Mouse (Mus musculus): ENCODE data around the gene Tspyl4. TPM values are rescaled to one million over a fixed set of nuclear protein-coding genes. Genes with fewer than 3 reads are reported as not detected.

The Tspyl4 gene
- polyA plus RNA-seq, 1 experiment, result 1.6 TPM

DNA sequence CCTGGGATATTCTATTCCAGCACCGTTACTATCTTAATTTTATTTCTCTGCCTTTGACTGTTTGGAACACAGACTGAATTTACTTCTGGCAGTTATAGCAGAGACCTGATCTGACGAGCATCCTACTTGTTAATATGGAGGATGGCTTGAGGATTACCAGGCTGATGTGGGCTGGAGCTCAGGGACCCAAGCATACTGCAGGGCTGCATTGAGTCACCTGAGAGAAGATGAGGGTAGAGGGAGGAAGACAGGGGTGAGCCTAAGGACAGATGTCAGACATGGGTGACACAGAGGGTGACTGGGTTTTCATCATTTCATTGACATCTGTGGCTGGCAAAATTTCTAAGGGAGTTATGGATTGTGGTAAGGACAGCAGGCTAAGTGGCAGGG lies 20.0 kb downstream of the Tspyl4 start:
- Histone ChIP-seq H3K4me1 (peaks cover 21% of the 10 kb centered on the region), H3K27me3 (replicated peaks) (no peaks in the 10 kb centered on the region), H3K9me3 (no peaks in the 10 kb centered on the region), H3K4me3 (replicated peaks) (no peak overlapping the region), H3K36me3 (replicated peaks; ENCODE audit: low read length) (peaks cover 68% of the 10 kb centered on the region)
- TF ChIP-seq FLI1 (IDR thresholded peaks at IDR 0.05; ENCODE audit: low read length), result no peak
- no peak for TF ChIP-seq GATA1 (IDR thresholded peaks at IDR 0.05; ENCODE audit: borderline replicate concordance, low read length)

DNA sequence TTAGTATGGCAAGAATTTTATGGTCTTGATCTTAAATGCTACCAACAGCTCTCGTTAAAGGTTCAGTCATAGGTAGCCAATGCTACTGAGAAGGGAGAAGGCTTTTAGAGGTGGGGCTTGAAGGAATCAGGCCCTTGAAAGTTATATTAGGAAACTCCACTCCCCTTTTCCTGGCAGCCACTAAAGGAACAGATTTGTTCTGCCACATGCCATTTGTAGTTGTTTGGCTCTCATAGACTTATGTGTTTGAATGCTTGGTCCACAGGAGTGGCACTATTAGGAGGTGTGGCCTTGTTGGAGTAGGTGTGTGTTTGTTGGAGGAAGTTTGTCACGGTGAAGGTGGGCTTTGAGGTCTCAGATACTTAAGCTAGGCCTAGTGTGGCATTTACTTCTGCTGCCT lies 23.6 kb downstream of the Tspyl4 start:
- Histone ChIP-seq H3K9me3 (no peaks in the 10 kb centered on the region), H3K36me3 (replicated peaks; ENCODE audit: low read length) (peaks cover 51% of the 10 kb centered on the region), H3K4me1 (peaks cover 21% of the 10 kb centered on the region), H3K27me3 (replicated peaks) (no peaks in the 10 kb centered on the region), H3K4me3 (replicated peaks) (no peak overlapping the region)
- TF ChIP-seq FLI1 (IDR thresholded peaks at IDR 0.05; ENCODE audit: low read length) (no peak), GATA1 (IDR thresholded peaks at IDR 0.05; ENCODE audit: borderline replicate concordance, low read length) (no peak)

GRCm38 (mm10) chr10:34326701-34327100 lies 29.5 kb downstream of the Tspyl4 start:
- Histone ChIP-seq H3K4me1 (peaks cover 6% of the 10 kb centered on the region), H3K4me3 (replicated peaks) (no peak overlapping the region), H3K36me3 (replicated peaks; ENCODE audit: low read length) (peaks cover 25% of the 10 kb centered on the region), H3K27me3 (replicated peaks) (no peaks in the 10 kb centered on the region), H3K9me3 (no peaks in the 10 kb centered on the region)
- TF ChIP-seq GATA1 (IDR thresholded peaks at IDR 0.05; ENCODE audit: borderline replicate concordance, low read length), result no peak
- no peak for TF ChIP-seq FLI1 (IDR thresholded peaks at IDR 0.05; ENCODE audit: low read length)

DNA sequence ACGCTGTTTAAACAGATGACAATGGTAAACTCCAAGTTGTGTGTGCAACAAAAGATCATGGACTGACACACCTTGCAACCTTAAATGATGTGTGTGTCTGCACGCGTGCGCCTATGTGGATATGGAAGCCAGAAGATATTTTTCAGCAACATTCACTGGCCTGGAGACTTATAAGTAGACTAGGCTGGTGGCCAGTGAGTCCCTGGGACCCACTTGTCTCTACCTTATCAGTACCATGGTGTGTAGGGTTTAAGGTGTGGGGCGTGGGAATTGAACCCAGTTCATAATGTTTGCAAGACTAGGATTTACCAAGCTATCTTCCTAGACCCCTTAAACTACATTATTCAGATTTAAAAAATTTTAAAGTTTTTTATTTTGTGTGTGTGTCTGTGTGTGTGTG lies 29.9 kb downstream of the Tspyl4 start:
- H3K9me3 ChIP-seq, result no peaks in the 10 kb centered on the region
- peaks cover 6% of the 10 kb centered on the region for H3K4me1 ChIP-seq
- TF ChIP-seq FLI1 (IDR thresholded peaks at IDR 0.05; ENCODE audit: low read length) (no peak), GATA1 (IDR thresholded peaks at IDR 0.05; ENCODE audit: borderline replicate concordance, low read length) (no peak)
- H3K4me3 ChIP-seq (replicated peaks), result no peak overlapping the region
- H3K36me3 ChIP-seq (replicated peaks; ENCODE audit: low read length), result peaks cover 21% of the 10 kb centered on the region
- no peaks in the 10 kb centered on the region for H3K27me3 ChIP-seq (replicated peaks)

- H3K36me3 ChIP-seq (replicated peaks; ENCODE audit: low read length), result peaks cover 17% of the 10 kb centered on the region
- H3K9me3 ChIP-seq, result no peaks in the 10 kb centered on the region
- no peaks in the 10 kb centered on the region for H3K27me3 ChIP-seq (replicated peaks)
- TF ChIP-seq FLI1 (IDR thresholded peaks at IDR 0.05; ENCODE audit: low read length), result no peak
- TF ChIP-seq GATA1 (IDR thresholded peaks at IDR 0.05; ENCODE audit: borderline replicate concordance, low read length), result no peak
- peaks cover 6% of the 10 kb centered on the region for H3K4me1 ChIP-seq
- peak overlapping the region; percentile 75 for H3K4me3 ChIP-seq (replicated peaks)
Measured at GRCm38 (mm10) chr10:34328310-34328709, 31.1 kb downstream of the Tspyl4 start.

DNA sequence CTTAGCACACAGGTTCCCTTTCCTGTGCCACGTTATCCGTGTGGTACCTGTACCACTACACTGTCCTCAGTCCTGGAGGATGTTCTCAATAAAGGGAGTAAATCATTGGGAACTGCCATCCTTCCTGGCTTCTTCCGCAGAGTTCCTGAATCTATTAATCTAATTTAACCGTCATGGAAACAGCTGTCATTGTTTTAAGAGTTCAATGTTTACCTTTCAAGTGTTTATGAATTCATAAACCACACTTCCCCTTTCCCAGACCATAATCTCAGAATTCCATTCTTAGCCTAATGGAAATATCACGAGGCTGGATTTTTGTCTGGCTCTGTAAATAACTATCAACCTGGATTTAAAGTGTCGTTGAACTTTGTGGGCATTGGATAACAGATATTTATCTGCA lies 43.8 kb downstream of the Tspyl4 start:
- peaks cover 12% of the 10 kb centered on the region; the same call in 1 of the 2 replicates for H3K4me1 ChIP-seq
- H3K27me3 ChIP-seq (replicated peaks), result no peaks in the 10 kb centered on the region
- no peak for TF ChIP-seq GATA1 (IDR thresholded peaks at IDR 0.05; ENCODE audit: borderline replicate concordance, low read length)
- no peak for TF ChIP-seq FLI1 (IDR thresholded peaks at IDR 0.05; ENCODE audit: low read length)
- H3K4me3 ChIP-seq (replicated peaks), result no peak overlapping the region
- H3K9me3 ChIP-seq, result no peaks in the 10 kb centered on the region
- peaks cover 2% of the 10 kb centered on the region for H3K36me3 ChIP-seq (replicated peaks; ENCODE audit: low read length)

DNA sequence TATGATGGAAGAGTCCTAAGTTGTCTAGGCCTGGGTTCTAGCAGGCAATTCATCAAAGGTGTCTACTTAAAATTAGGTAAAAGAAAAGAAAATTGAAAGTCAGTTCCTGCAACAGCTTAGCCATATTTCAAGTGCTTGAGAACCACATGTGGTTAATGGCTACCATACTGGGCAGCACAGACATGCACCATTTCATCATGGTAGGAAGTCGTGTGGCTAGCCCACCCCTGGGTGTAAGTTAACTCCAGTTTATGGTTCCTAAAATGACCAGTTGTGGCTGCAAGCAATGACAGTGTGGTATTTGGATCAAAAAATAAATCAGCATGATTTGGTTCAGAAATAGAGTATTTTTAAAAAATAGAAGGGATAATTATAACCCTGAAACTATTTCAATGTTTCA lies 44.6 kb downstream of the Tspyl4 start:
- H3K4me1 ChIP-seq, result peaks cover 12% of the 10 kb centered on the region; the same call in 1 of the 2 replicates
- no peaks in the 10 kb centered on the region for H3K9me3 ChIP-seq
- TF ChIP-seq FLI1 (IDR thresholded peaks at IDR 0.05; ENCODE audit: low read length) (no peak), GATA1 (IDR thresholded peaks at IDR 0.05; ENCODE audit: borderline replicate concordance, low read length) (no peak)
- H3K4me3 ChIP-seq (replicated peaks), result no peak overlapping the region
- H3K27me3 ChIP-seq (replicated peaks), result no peaks in the 10 kb centered on the region
- H3K36me3 ChIP-seq (replicated peaks; ENCODE audit: low read length), result peaks cover 6% of the 10 kb centered on the region

Other genes with a start within 250 kb of the Tspyl4 start
- gene Calhm5, start 200.9 kb upstream of the Tspyl4 start, polyA plus RNA-seq (2012; ENCODE audit: insufficient read depth, low replicate concordance), result not detected in 2 replicates
- gene Calhm6, start 169.5 kb upstream of the Tspyl4 start, polyA plus RNA-seq (2012; ENCODE audit: insufficient read depth, low replicate concordance), result 2.8 and 3.0 TPM in 2 replicates
- 0.20 TPM in 1 of 2 replicates, not detected in the other for gene Dse, start 89.7 kb upstream of the Tspyl4 start, polyA plus RNA-seq (2012; ENCODE audit: insufficient read depth, low replicate concordance)
- gene Tspyl1, start 15.3 kb upstream of the Tspyl4 start, polyA plus RNA-seq (2012; ENCODE audit: insufficient read depth, low replicate concordance), result 9.2 and 17.6 TPM in 2 replicates
- gene Col10a1, start 92.5 kb downstream of the Tspyl4 start, polyA plus RNA-seq (2012; ENCODE audit: insufficient read depth, low replicate concordance), result not detected in 2 replicates
- 0.58 TPM in 1 of 2 replicates, not detected in the other for gene Nt5dc1, start 121.1 kb downstream of the Tspyl4 start, polyA plus RNA-seq (2012; ENCODE audit: insufficient read depth, low replicate concordance)
- 0.07 TPM in 1 of 2 replicates, not detected in the other for gene Frk, start 186.0 kb downstream of the Tspyl4 start, polyA plus RNA-seq (2012; ENCODE audit: insufficient read depth, low replicate concordance)

Measured in megakaryocyte, embryonic 14.5 days (primary cell).